Mouse (Mus musculus) forebrain, embryonic 14.5 days (tissue): ENCODE measurements around the gene Palld. TPM values are rescaled to one million over a fixed set of nuclear protein-coding genes. Genes with fewer than 3 reads are reported as not detected.
A peak's percentile ranks its signal among the peaks of the same experiment; 100 is the strongest.

Source experiments
- ATAC-seq: fragments of 200-750 bp; cut with Nextera tagmentation; 2 replicates; pipeline ENCODE4 v1.8.0; 2017; ENCODE audit warnings: mild to moderate bottlenecking, moderate library complexity
- DNase-seq: peaks from one replicate; pipeline ENCODE4 v3.0.0-alpha.2; 2015; ENCODE audit warnings: low spot score
- H3K27ac ChIP-seq: fragments of 300-500 bp; sonication (generic); 2 replicates; pipeline ENCODE4 v1.5.1; 2014; ENCODE audit warnings: low read depth, mild to moderate bottlenecking, control low read depth, low read length, moderate library complexity
- H3K27me3 ChIP-seq: fragments of 300-500 bp; sonication (generic); replicated peaks from 2 replicates; pipeline ENCODE4 v1.6.1; 2014; ENCODE audit warnings: low read length, control low read depth, mixed read lengths; ENCODE audit not compliant: control insufficient read depth, insufficient read depth
- H3K36me3 ChIP-seq: fragments of 300-500 bp; sonication (generic); 2 replicates; pipeline ENCODE4 v1.6.1; 2014; ENCODE audit warnings: low read length, control low read depth; ENCODE audit not compliant: control insufficient read depth, insufficient read depth
- H3K4me1 ChIP-seq: fragments of 300-500 bp; sonication (generic); 2 replicates; pipeline ENCODE4 v1.6.1; 2014; ENCODE audit warnings: antibody characterized with exemption, low read length, control low read depth; ENCODE audit not compliant: control insufficient read depth, insufficient read depth
- H3K4me2 ChIP-seq: fragments of 300-500 bp; sonication (generic); 2 replicates; pipeline ENCODE4 v1.6.1; 2014; ENCODE audit warnings: mild to moderate bottlenecking, control low read depth, low read length
- H3K4me3 ChIP-seq: fragments of 300-500 bp; sonication (generic); 2 replicates; pipeline ENCODE4 v1.5.1; 2014; ENCODE audit warnings: low read depth, low read length, control low read depth
- H3K9ac ChIP-seq: fragments of 300-500 bp; sonication (generic); 2 replicates; pipeline ENCODE4 v1.6.1; 2014; ENCODE audit warnings: mild to moderate bottlenecking, low read length, control low read depth, moderate library complexity
- H3K9me3 ChIP-seq: fragments of 300-500 bp; sonication (generic); replicated peaks from 2 replicates; pipeline ENCODE4 v1.6.1; 2016; ENCODE audit warnings: low read length, control low read depth, mixed read lengths; ENCODE audit not compliant: control insufficient read depth
- WGBS: fragments of 180-500 bp; shearing (Covaris S2); extraction: QIAGEN DNeasy Blood & Tissue Kit; methylation state at CpG from one replicate; pipeline ENCODE4 v1.1.7; 2014; 5-methylcytosine and 5-hydroxymethylcytosine counted together
- polyA plus RNA-seq: library from polyadenylated mRNA; unstranded; fragments of >200 nt; fragmentation: Nextera tagmentation; extraction: Ambion mirVana; gene quantifications from 2 replicates; pipeline ENCODE4 v1.2.1, GENCODE M21; 2014

Gene Palld
- polyA plus RNA-seq, 1 experiment from 2014 or later, result 15.9 TPM

GRCm38 (mm10) chr8:61844575-61844974 lies 57.9 kb downstream of the Palld start:
- no peak overlapping the region for H3K4me2 ChIP-seq

GRCm38 (mm10) chr8:61843776-61844175 lies 58.7 kb downstream of the Palld start:
- WGBS, result 84% methylated on average over 8 of the region's 8 CpGs
- no peak overlapping the region for H3K4me2 ChIP-seq
- ATAC-seq, result no peak
- H3K9me3 ChIP-seq, result no peaks in the 10 kb centered on the region; the same call in 1 of the 2 replicates
- no peaks in the 10 kb centered on the region for H3K36me3 ChIP-seq
- DNase-seq, result no peak
- H3K27me3 ChIP-seq, result no peaks in the 10 kb centered on the region
- no peaks in the 10 kb centered on the region for H3K4me1 ChIP-seq
- no peak overlapping the region for H3K4me3 ChIP-seq
- H3K9ac ChIP-seq, result no peak overlapping the region
- H3K27ac ChIP-seq, result no peak overlapping the region

More at GRCm38 (mm10) chr8:61844575-61844974, 57.9 kb downstream of the Palld start:
- ATAC-seq (no peak), DNase-seq (peak; percentile 3)
- Histone ChIP-seq H3K4me1 (no peaks in the 10 kb centered on the region), H3K9me3 (no peaks in the 10 kb centered on the region; the same call in 1 of the 2 replicates), H3K4me3 (no peak overlapping the region), H3K27me3 (no peaks in the 10 kb centered on the region), H3K9ac (no peak overlapping the region), H3K27ac (no peak overlapping the region), H3K36me3 (no peaks in the 10 kb centered on the region)
- 68% methylated on average over 4 of the region's 4 CpGs for WGBS

- H3K36me3 ChIP-seq, result no peaks in the 10 kb centered on the region
- no peak for DNase-seq
- H3K4me1 ChIP-seq, result no peaks in the 10 kb centered on the region
- H3K4me2 ChIP-seq, result no peak overlapping the region
- ATAC-seq, result no peak
- no peak overlapping the region for H3K9ac ChIP-seq
- H3K27me3 ChIP-seq, result no peaks in the 10 kb centered on the region
- 96% methylated on average over 3 of the region's 3 CpGs for WGBS
- H3K9me3 ChIP-seq, result no peaks in the 10 kb centered on the region
- no peak overlapping the region for H3K27ac ChIP-seq
- no peak overlapping the region for H3K4me3 ChIP-seq
Observed at GRCm38 (mm10) chr8:61833211-61833610, 69.3 kb downstream of the Palld start.

- H3K9me3 ChIP-seq, result no peaks in the 10 kb centered on the region
- H3K36me3 ChIP-seq, result no peaks in the 10 kb centered on the region
- H3K27me3 ChIP-seq, result no peaks in the 10 kb centered on the region
- WGBS, result 87% methylated on average over 4 of the region's 4 CpGs
- H3K4me1 ChIP-seq, result no peaks in the 10 kb centered on the region
- H3K4me2 ChIP-seq, result no peak overlapping the region
- no peak overlapping the region for H3K9ac ChIP-seq
- H3K27ac ChIP-seq, result no peak overlapping the region
- ATAC-seq (no peak), DNase-seq (no peak)
- no peak overlapping the region for H3K4me3 ChIP-seq
Observed at GRCm38 (mm10) chr8:61831944-61832343, 70.5 kb downstream of the Palld start.

- H3K4me2 ChIP-seq, result no peak overlapping the region
- ATAC-seq (no peak), DNase-seq (no peak)
- 70% methylated on average over 6 of the region's 6 CpGs for WGBS
- no peaks in the 10 kb centered on the region for H3K27me3 ChIP-seq
- H3K4me3 ChIP-seq, result no peak overlapping the region
- no peaks in the 10 kb centered on the region for H3K9me3 ChIP-seq
- no peak overlapping the region for H3K27ac ChIP-seq
- no peak overlapping the region for H3K9ac ChIP-seq
- H3K4me1 ChIP-seq, result no peaks in the 10 kb centered on the region
- H3K36me3 ChIP-seq, result no peaks in the 10 kb centered on the region
Observed at GRCm38 (mm10) chr8:61830821-61831220, 71.7 kb downstream of the Palld start.

GRCm38 (mm10) chr8:61824563-61824962 lies 77.9 kb downstream of the Palld start:
- Histone ChIP-seq H3K9ac (no peak overlapping the region), H3K9me3 (no peaks in the 10 kb centered on the region), H3K4me1 (no peaks in the 10 kb centered on the region), H3K27me3 (no peaks in the 10 kb centered on the region), H3K4me2 (no peak overlapping the region), H3K36me3 (no peaks in the 10 kb centered on the region), H3K4me3 (no peak overlapping the region), H3K27ac (no peak overlapping the region)
- ATAC-seq (no peak), DNase-seq (no peak)
- 95% methylated on average over 3 of the region's 3 CpGs for WGBS

- Histone ChIP-seq H3K9ac (no peak overlapping the region), H3K27me3 (no peaks in the 10 kb centered on the region), H3K27ac (no peak overlapping the region), H3K36me3 (no peaks in the 10 kb centered on the region), H3K9me3 (no peaks in the 10 kb centered on the region), H3K4me1 (no peaks in the 10 kb centered on the region), H3K4me2 (no peak overlapping the region), H3K4me3 (no peak overlapping the region)
- ATAC-seq (no peak), DNase-seq (peak; percentile 17)
- WGBS, result 50% methylated on average over 5 of the region's 5 CpGs
Observed at GRCm38 (mm10) chr8:61823157-61823556, 79.3 kb downstream of the Palld start.

- Histone ChIP-seq H3K27me3 (no peaks in the 10 kb centered on the region), H3K4me3 (no peak overlapping the region), H3K9me3 (no peaks in the 10 kb centered on the region), H3K9ac (no peak overlapping the region), H3K27ac (no peak overlapping the region), H3K36me3 (no peaks in the 10 kb centered on the region), H3K4me2 (no peak overlapping the region), H3K4me1 (no peaks in the 10 kb centered on the region)
- 94% methylated on average over 2 of the region's 2 CpGs for WGBS
- ATAC-seq (no peak), DNase-seq (no peak)
Observed at GRCm38 (mm10) chr8:61803764-61804163, 98.7 kb downstream of the Palld start.

GRCm38 (mm10) chr8:61802840-61803239 lies 99.7 kb downstream of the Palld start:
- Histone ChIP-seq H3K9me3 (no peaks in the 10 kb centered on the region), H3K27me3 (no peaks in the 10 kb centered on the region), H3K4me1 (no peaks in the 10 kb centered on the region), H3K9ac (no peak overlapping the region), H3K27ac (no peak overlapping the region), H3K4me2 (no peak overlapping the region), H3K4me3 (no peak overlapping the region), H3K36me3 (no peaks in the 10 kb centered on the region)
- ATAC-seq (no peak), DNase-seq (no peak)
- WGBS, result 88% methylated on average over 2 of the region's 2 CpGs
